Mouse (Mus musculus) C2C12 (cell line): ENCODE measurements around the gene Pkdcc. TPM values are rescaled to one million over a fixed set of nuclear protein-coding genes. Genes with fewer than 3 reads are reported as not detected.

Source experiments
- H3K27me3 ChIP-seq: one replicate; pipeline ENCODE4 v1.6.1; 2011; ENCODE audit not compliant: control insufficient read depth, insufficient read depth, insufficient read length
- H3K36me3 ChIP-seq: one replicate; pipeline ENCODE4 v1.6.1; 2011; ENCODE audit not compliant: control insufficient read depth, insufficient read depth
- H3K4me3 ChIP-seq: one replicate; pipeline ENCODE4 v1.5.1; 2011; ENCODE audit warnings: mild to moderate bottlenecking, control low read depth; ENCODE audit not compliant: poor library complexity, insufficient read depth, severe bottlenecking
- H3K79me2 ChIP-seq: one replicate; pipeline ENCODE4 v1.6.1; 2011; ENCODE audit not compliant: control insufficient read depth, insufficient read depth
- H3K79me3 ChIP-seq: one replicate; pipeline ENCODE4 v1.6.1; 2011; ENCODE audit warnings: low read depth, control low read depth
- H3ac ChIP-seq: one replicate; pipeline ENCODE3; 2011; ENCODE audit warnings: low read depth; ENCODE audit not compliant: control insufficient read depth, insufficient read length
- CEBPB ChIP-seq: IDR thresholded peaks from one replicate; pipeline ENCODE4 v1.6.1; 2011; ENCODE audit warnings: low read depth, mild to moderate bottlenecking, control low read depth, moderate library complexity
- CTCF ChIP-seq: IDR thresholded peaks from one replicate; pipeline ENCODE4 v1.5.1; 2011; ENCODE audit not compliant: control insufficient read depth, insufficient read depth, insufficient read length
- FOSL1 ChIP-seq: IDR thresholded peaks from one replicate; pipeline ENCODE4 v1.8.0; 2011; ENCODE audit warnings: mild to moderate bottlenecking, low read length; ENCODE audit not compliant: poor library complexity, insufficient read depth, severe bottlenecking
- MAX ChIP-seq: IDR thresholded peaks from one replicate; pipeline ENCODE4 v1.6.1; 2011; ENCODE audit warnings: mild to moderate bottlenecking, control low read depth
- MYOD1 ChIP-seq: IDR thresholded peaks from one replicate; pipeline ENCODE4 v1.6.1; 2011; ENCODE audit warnings: low read depth; ENCODE audit not compliant: control insufficient read depth, insufficient read length
- MYOG ChIP-seq: IDR thresholded peaks from one replicate; pipeline ENCODE4 v1.6.1; 2011; ENCODE audit not compliant: control insufficient read depth, insufficient read length; ENCODE audit errors: extremely low read depth
- USF1 ChIP-seq: IDR thresholded peaks from one replicate; pipeline ENCODE4 v1.6.1; 2011; ENCODE audit warnings: low read depth, mild to moderate bottlenecking, control low read depth, moderate library complexity
- polyA plus RNA-seq: library from polyadenylated mRNA; unstranded; fragments of >200 nt; fragmentation: generic; extraction: Trizol; gene quantifications from one replicate; pipeline ENCODE4 v1.2.1, GENCODE M21; 2012; ENCODE audit warnings: missing spikeins

Pkdcc gene
- polyA plus RNA-seq, 1 experiment = 4.6 TPM

DNA sequence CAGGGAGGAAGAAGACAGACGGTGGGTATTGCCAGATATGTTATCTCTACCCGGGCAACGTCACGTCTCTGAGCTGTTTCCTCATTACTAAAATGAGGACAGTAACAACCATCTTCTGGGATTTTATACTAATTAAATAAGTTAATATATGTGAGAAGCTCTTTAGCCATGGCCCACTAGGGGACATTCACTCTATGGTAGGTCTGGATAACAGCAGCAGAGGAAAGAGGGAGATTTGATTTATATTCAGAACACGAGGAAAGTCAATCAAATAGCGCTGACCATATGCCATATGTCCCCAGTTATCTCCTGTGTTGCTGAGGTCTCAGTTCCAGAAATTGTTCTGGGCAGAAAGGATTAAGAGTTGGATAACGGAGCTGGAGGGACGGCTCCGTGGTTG is 24.3 kb upstream of the Pkdcc start:
- no peaks in the 10 kb centered on the region for H3K79me3 ChIP-seq
- no peak for TF ChIP-seq USF1
- TF ChIP-seq MYOD1 = no peak
- no peak for TF ChIP-seq MYOG
- TF ChIP-seq FOSL1 = no peak
- TF ChIP-seq CTCF = no peak
- no peak for TF ChIP-seq CEBPB
- TF ChIP-seq MAX = no peak
- no peak overlapping the region for H3ac ChIP-seq
- no peaks in the 10 kb centered on the region for H3K36me3 ChIP-seq
- H3K79me2 ChIP-seq = no peaks in the 10 kb centered on the region
- H3K27me3 ChIP-seq = no peaks in the 10 kb centered on the region
- H3K4me3 ChIP-seq = no peak overlapping the region

DNA sequence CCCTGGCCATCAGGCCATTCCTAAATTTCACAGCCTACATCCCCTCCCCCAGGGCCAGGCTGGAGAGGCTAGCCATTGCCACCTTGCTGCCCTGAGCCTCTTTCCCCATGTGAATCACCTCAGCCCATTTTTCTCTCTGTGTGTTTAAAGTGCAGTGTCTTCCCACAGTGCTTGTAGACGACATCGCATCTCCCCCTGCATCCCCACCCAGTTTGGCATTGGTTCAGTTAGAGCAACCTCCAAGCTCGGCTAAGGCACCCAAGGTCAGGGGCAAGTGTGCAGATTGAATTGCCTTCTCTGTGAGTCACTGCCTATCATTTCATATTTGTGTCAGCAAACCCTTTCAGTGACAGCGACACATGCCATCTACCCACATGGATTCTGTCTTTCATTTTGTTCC is 20.6 kb upstream of the Pkdcc start:
- Histone ChIP-seq H3ac (no peak overlapping the region), H3K79me3 (no peaks in the 10 kb centered on the region), H3K27me3 (no peaks in the 10 kb centered on the region), H3K4me3 (no peak overlapping the region), H3K79me2 (no peaks in the 10 kb centered on the region), H3K36me3 (no peaks in the 10 kb centered on the region)
- TF ChIP-seq CTCF (no peak), MYOG (no peak), MAX (no peak), MYOD1 (no peak), USF1 (no peak), CEBPB (no peak), FOSL1 (no peak)

DNA sequence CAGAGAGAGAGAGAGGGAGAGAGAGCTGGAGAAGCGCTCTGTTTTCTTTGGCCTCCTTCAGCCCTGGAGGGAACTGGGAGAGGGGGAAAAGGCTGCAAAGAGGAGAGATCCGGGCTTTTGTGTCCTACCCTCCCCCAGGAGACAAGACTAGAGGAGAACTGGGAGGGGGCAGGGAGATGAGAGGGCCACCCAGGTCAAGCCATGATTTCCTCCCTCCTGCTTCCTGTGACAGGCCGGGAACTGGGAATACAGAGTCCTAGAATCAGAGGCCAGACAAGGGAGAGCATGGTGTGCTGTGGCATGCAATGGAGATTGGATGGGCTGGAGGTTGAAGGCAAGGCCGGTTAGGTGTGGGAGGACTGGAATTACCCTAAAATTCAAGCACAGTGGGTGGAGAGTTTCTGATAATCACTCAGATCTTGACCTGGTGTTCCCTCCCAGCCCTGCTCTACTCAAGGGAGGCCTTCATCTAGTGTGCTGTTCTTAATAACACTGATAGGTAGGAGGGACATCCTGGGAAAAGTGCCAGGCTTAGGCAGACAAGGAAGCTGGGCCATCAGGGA is 17.6 kb upstream of the Pkdcc start:
- no peaks in the 10 kb centered on the region for H3K79me3 ChIP-seq
- H3K79me2 ChIP-seq = no peaks in the 10 kb centered on the region
- no peak overlapping the region for H3ac ChIP-seq
- no peaks in the 10 kb centered on the region for H3K36me3 ChIP-seq
- H3K4me3 ChIP-seq = no peak overlapping the region
- TF ChIP-seq USF1 = no peak
- no peak for TF ChIP-seq MYOG
- TF ChIP-seq MYOD1 = no peak
- no peak for TF ChIP-seq CTCF
- no peak for TF ChIP-seq MAX
- TF ChIP-seq FOSL1 = no peak
- TF ChIP-seq CEBPB = no peak
- no peaks in the 10 kb centered on the region for H3K27me3 ChIP-seq

DNA sequence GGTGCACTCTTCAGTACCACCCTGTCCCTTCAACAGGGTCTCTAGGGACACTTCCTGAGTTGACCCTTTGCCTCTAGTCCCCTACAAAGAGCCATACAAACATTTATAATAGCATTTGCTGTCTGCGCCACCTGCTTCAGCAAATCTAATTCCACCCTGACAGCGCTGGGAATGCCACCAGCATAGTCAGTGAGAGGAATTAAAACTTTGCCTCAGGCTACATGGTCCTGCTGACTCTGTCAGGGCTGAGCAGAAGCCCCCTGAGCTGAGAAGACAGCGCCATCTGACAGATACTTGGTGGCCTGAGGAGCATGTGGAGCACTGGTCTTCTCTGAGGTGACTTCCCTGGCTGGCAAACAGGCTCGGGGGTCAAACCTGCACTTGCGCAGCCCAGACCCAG is 14.6 kb upstream of the Pkdcc start:
- no peaks in the 10 kb centered on the region for H3K79me3 ChIP-seq
- no peaks in the 10 kb centered on the region for H3K36me3 ChIP-seq
- no peak overlapping the region for H3K4me3 ChIP-seq
- no peak for TF ChIP-seq USF1
- TF ChIP-seq FOSL1 = no peak
- no peak for TF ChIP-seq MYOD1
- TF ChIP-seq MYOG = no peak
- no peak for TF ChIP-seq CEBPB
- TF ChIP-seq MAX = no peak
- no peak for TF ChIP-seq CTCF
- H3K27me3 ChIP-seq = no peaks in the 10 kb centered on the region
- H3ac ChIP-seq = no peak overlapping the region
- H3K79me2 ChIP-seq = no peaks in the 10 kb centered on the region

DNA sequence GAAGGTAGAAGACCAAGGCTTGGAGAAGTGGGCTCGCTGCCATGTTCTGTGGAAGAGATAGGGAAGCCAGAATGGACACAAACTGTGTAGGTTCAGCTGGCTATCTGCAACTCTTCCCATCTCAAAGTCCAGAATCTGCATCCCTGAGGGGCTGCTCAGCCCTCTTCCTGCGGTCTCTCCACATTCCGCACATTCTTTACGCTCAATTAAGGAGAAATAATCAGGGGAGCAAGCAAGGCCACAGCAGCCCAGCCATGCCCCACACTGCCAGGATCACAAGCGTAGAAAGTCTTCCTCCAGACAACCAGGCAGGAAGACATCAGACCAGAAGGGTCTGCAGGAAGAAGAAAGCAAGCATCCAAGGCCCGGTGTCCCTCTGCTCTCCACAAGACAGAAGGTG is 13.8 kb upstream of the Pkdcc start:
- Histone ChIP-seq H3ac (no peak overlapping the region), H3K27me3 (no peaks in the 10 kb centered on the region), H3K79me3 (no peaks in the 10 kb centered on the region), H3K4me3 (no peak overlapping the region), H3K36me3 (no peaks in the 10 kb centered on the region), H3K79me2 (no peaks in the 10 kb centered on the region)
- TF ChIP-seq CTCF (no peak), FOSL1 (no peak), MYOG (no peak), MYOD1 (no peak), MAX (no peak), USF1 (no peak), CEBPB (no peak)

DNA sequence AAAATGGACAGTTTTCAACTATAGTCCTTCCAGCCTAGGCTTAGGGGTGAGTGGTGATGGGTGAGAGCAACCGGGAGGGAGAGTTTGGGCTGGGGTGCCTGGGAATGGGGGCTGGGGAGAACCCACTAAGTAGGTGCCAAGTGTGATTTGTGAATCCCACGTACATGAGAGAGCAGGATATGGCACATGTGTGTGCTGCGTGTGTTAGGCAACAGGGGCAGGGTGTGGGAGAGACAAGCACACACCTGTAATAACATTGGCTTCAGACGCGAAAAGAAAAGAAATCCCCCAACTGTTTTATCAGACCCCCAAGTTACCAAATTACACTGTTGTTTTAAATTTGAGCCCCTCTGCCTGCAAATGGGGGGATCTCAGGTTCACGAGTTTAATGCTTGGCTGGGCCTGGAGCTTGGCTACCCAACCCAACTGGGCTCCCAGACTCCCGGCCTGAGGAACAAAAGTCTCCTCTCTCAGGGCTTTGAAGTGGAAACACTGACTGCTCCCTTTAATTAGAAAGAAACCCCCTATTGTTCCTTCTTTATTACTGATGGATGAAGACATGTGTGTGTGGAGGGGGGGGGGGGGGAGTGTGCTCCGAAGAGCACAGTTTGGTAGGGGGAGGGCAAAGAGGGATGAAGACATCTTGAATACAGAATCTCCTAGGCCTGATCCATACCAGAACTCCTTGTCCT is 11.3 kb upstream of the Pkdcc start:
- Histone ChIP-seq H3ac (no peak overlapping the region), H3K4me3 (no peak overlapping the region), H3K27me3 (no peaks in the 10 kb centered on the region), H3K79me3 (no peaks in the 10 kb centered on the region), H3K79me2 (no peaks in the 10 kb centered on the region), H3K36me3 (no peaks in the 10 kb centered on the region)
- TF ChIP-seq MAX (no peak), CTCF (no peak), MYOD1 (no peak), USF1 (no peak), MYOG (no peak), CEBPB (no peak), FOSL1 (no peak)
